Mouse (Mus musculus) neutrophil, adult 5-6 weeks (primary cell): Measurements from ENCODE around the gene Rgmb. TPM values are rescaled to one million over a fixed set of nuclear protein-coding genes. Genes with fewer than 3 reads are reported as not detected.

Experiments
- ATAC-seq: fragments of 151-379, 151-347 bp; 2 replicates; pipeline ENCODE4 v1.8.0; 2017; ENCODE audit warnings: mild to moderate bottlenecking, moderate TSS enrichment; ENCODE audit not compliant: insufficient number of reproducible peaks, poor library complexity, low FRiP score, severe bottlenecking; ENCODE audit errors: extremely low read depth
- total RNA-seq: library from RNA; stranded (forward); fragments of 200-1000 nt; gene quantifications from 2 replicates; pipeline ENCODE4 v1.2.3, GENCODE M21; 2017

Gene Rgmb
- total RNA-seq, 1 experiment from 2014 or later: 0.93 TPM

DNA sequence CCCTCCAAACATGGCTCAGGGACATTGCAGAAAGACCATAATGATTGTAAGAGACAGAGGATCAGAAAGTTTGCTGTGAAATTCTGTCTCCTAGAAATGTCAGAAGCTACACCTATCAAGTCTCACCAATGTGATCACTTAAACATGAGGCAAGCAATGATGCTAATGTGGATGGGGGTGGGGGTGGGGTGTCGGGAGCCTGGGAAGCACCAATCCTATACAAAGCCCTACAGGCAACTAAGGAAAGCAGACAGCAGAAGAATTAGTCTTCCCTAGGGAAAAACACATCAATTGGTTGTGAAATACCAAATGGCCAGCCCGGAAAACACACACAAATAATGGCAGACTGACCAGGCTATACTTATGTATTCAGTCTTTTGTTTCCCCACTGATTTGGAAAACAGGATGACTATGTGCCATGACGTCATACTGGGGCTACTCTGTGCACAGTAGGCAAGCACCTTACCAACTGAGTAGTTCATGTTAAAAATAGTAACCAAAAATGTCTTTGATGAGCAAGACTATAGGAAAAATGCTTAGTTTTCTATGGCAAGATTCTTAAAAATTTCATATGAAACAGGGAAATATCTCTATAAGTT, 31.5 kb downstream of the Rgmb start:
- no peak for ATAC-seq

DNA sequence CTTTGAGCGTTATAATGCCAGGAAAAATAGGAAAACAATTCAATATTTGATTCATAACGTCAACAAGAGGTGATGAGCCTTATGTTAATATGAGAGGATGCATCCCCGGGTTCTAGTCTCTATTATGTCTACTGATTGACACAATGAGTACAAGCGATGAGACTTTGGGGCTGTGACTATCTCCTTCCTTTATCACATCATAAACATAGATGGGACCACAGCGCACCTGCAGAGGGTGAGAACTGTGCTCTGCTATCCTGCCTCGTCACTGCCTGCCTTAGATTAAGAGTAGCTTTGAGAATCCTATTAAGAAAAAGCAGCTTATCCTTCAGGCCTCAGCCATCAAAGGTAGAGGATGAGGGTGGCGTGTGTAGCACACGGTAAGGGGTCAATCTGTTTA, 40.1 kb downstream of the Rgmb start:
- no peak for ATAC-seq

DNA sequence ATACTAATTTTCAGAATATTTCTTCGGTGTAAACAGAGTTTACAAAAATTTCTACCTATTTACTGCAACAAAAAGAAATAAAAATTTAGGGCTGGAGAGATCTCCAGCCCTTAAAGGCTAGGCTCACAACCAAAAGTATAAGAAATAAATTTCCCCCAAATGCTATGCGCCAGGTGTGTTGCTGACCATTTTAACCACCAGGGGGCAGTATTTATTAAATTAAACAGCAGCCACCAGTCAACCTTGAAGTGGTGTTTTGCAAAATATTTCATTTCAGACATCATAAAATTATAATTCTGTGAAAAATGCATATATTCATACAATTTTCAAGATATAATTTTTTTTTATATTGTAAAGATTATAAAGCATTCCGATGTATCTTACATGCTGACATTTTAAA, 43.8 kb downstream of the Rgmb start:
- 0 out of 2 replicates have a peak, but pooled peaks have one; percentile 36 for ATAC-seq

- peak; percentile 58; the same call in 1 of the 2 replicates for ATAC-seq
Observed at GRCm38 (mm10) chr17:15777979-15778378, 52.9 kb downstream of the Rgmb start.

GRCm38 (mm10) chr17:15776349-15776748, 54.5 kb downstream of the Rgmb start:
- no peak for ATAC-seq

- ATAC-seq: no peak; the same call in 1 of the 2 replicates
Observed at GRCm38 (mm10) chr17:15774565-15775215, 56.1 kb downstream of the Rgmb start.

- peak; percentile 82 for ATAC-seq
Observed at GRCm38 (mm10) chr17:15773956-15774355, 56.9 kb downstream of the Rgmb start.

DNA sequence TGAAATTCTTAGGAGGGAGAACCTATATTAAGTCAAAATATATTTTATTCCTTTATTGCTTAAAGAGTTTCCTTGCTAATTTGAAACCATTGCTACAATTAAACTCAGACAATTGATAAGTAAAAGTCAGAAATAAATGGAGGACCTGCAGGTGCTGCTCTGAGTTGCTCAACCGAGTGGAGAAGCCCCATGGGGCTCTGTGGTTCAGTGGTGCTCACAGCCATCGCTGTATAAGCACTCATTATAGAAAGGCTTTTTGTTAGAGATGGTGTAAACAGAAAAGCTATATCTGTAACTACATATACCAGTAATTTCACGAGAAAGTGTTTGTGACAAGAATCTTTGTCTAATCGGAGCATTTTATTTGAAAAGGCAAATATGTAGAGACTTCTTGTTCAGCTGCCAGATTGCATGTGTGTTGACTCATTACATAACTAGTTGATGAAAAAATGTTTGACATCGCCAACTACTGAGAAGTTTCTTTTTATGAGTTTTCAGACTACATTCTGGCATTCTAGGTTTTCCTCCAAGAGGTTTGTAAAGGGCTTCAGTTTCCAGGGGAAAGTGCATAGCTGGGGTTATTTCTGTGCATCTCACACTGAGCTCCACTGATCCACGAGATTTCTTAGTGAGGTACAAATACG, 61.6 kb downstream of the Rgmb start:
- peak; percentile 72 for ATAC-seq

GRCm38 (mm10) chr17:15761191-15761590, 69.6 kb downstream of the Rgmb start:
- peak; percentile 91; the same call in 1 of the 2 replicates for ATAC-seq

Other genes starting within 250 kb of the Rgmb start
- gene Chd1, start 126.1 kb downstream of the Rgmb start, total RNA-seq: 104 and 114 TPM in 2 replicates